Mouse (Mus musculus) kidney, postnatal 10 days (tissue): Measurements from ENCODE around the gene Hes3.

Source experiments
- DNase-seq: peaks from one replicate; pipeline ENCODE4 v3.0.0; 2021; ENCODE audit warnings: mixed read lengths

The Hes3 gene

DNA sequence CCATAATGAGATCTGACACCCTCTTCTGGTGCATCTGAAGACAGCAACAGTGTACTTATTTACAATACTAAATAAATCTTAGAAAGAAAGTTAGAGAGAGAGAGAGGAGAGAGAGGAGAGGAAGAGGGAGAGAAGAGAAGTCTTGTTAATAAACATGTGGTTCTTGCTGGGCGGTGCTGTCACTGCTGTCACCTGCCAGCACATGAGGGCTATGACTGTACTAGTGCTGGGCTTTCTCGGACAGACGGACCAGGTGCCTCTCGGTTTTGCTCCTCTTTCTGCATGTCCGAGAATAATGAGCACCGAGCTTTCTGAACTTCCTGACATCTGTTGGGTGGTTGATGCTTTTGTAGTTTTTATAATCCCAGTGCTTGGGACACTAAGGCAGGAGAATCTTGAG lies 40.8 kb downstream of the Hes3 start:
- no peak for DNase-seq

DNA sequence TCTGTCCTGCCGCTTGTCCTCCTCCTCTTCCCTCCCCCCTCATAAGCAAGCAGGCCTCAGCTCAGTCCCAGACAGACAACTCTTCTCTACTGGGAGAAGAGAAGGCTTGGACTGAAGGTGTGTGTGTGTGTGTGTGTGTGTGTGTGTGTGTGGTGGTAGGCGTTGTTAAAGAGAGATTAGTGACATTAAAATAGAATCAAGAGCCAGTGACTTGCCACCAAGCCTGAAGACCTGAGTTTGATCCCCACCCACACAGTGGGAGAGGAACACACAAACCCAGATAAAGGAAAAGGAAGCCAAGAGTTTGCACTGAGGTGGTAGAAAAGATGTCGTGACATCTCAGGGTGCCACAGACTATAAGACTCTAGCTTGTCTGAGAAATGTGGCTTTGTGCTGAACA lies 44.3 kb downstream of the Hes3 start:
- DNase-seq = no peak

DNA sequence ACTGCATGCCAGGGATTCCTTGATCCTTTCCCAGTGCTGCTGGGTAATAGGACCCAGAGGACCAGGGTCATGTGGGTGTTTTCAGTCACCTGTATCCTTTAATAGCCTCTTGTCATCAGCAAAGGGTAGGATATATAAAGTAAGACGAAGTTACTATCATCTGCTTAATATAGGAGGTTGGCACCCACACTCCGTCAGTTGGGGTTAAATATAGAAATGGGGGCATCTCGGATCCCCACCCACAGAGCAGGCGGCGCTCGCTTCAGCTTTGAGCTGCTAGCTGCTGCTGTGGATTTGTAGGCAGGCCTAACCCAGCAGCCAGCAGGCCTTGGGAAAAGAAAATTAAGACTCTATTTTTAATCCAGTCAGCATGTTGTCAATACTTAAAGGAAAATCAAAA lies 45.5 kb downstream of the Hes3 start:
- no peak for DNase-seq

DNA sequence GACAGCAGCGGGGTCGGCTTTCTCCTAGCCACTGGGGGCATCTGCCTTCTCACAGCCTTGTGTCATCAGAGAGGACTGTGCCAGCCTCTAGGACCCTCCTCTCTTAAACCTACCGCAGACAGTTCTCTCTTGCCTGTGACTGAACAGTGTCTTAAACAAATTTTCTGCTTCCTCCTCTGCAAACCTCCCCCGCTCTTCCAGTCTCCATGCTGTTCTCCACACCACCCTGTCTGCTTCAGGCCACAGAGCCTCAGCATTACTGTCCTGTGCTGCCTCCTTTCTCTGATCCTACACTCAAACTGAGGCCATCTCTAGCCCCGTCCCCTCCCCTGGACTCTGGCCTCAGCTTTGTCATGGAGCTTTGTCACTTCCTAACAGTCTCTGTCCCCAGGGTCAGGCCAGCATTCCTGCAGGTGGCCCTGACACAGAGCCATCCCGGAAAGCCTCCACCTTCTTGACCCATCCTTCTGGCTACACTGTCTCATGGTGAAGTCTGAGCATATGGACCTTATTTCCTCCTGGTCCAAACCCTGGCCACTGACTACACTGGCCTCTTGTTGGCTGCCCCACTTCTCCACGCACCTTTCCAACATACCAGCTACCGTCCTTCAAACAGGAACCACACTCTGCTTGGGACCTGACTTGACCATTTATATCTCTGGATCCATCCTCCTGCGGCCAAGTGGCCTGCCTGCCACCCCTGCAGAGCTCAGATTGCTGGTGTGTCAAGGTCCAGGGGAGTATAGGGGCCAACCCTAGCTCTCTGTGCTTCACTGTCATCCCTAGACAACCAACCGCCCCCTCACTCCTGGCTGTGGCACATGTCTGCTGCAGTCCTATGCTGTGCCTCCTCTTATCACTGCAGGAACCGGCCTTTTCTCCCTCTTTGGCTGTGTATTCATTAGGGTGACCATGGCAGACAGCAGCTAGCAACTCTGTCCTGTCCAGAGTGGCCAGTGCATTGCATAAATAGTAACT lies 46.6 kb downstream of the Hes3 start:
- DNase-seq = no peak

DNA sequence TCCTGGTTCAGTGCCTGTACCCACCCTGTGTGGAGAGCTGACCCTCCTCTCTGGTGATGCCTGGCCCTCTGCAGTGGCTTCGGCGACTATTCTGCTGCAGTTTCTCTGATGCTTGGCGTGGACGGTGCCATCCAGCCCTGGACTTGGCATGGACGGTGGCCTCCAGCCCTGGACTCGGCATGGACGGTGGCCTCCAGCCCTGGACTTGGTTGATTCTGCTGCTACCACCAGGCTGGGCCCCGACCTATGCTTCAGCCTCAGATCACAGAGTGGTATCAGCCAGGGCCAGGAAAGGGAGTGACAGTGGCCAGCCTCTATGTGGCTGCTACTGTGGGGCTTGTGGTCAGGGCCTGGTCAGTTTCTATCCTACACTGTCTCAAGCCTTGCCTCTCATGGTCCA lies 47.5 kb downstream of the Hes3 start:
- DNase-seq = no peak

DNA sequence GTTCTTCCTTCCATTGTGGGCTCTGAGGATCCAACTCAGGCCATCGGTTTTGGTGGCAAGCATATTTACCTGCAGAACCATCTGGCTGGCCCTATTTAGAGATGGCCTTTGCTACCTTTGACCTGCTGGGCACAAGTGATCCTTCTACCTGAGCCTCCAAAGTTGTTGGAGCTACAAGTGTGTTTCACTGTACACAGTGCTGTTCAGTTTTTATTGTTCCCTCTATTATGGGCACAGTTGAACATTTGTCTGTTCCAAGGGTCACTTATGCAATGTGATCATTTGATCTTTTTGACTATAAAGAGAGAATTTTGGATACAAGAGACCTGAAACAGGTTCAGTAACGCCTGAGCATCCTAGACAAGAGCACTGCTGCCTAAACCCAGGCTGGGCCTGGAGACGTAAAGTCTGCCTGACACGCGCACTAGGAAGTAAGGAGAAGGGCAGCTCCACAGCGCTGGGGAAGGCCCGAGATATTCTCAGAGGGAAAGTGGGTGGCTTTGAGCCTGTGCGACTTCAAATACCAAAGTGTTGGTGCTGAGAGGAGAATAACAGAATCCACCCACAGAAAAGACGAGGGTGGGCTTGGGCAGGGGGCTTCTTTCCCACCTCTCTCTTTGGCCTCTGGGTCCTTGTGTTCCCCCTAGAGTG lies 48.1 kb downstream of the Hes3 start:
- DNase-seq = no peak

DNA sequence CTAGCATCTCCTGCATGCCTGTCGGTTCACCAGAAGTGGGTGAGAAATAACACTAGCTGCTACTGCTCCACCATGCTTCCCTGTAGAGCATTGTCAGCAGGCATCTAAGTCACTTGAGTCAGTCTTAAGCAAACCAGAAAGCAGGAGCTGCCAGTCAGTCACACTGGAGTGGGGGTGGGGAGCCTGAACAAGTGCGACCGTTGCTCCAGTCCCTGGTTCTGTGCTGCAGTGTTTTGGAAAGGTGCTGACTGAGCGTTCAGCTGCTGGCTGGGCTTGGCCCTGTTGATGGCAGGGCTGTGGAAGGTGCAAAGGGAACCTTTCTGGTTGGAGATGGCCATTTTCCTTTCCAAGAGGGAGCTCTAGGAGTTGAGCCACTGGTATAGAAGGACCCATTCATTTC lies 51.5 kb downstream of the Hes3 start:
- DNase-seq = no peak
